Mouse (Mus musculus) spleen, adult 2 months (tissue): ENCODE measurements around the gene Rad51b.

Experiments used
- CTCF ChIP-seq: fragments of 200-500 bp; IDR thresholded peaks from 2 replicates; pipeline ENCODE4 v1.5.1; 2011; ENCODE audit warnings: mild to moderate bottlenecking, inconsistent platforms; ENCODE audit not compliant: insufficient read depth, insufficient read length, insufficient replicate concordance; ENCODE audit errors: extremely low read depth
- POLR2A ChIP-seq: fragments of 200-500 bp; IDR thresholded peaks from 2 replicates; pipeline ENCODE4 v1.6.1; 2011; ENCODE audit warnings: low read depth, low read length, inconsistent platforms

DNA sequence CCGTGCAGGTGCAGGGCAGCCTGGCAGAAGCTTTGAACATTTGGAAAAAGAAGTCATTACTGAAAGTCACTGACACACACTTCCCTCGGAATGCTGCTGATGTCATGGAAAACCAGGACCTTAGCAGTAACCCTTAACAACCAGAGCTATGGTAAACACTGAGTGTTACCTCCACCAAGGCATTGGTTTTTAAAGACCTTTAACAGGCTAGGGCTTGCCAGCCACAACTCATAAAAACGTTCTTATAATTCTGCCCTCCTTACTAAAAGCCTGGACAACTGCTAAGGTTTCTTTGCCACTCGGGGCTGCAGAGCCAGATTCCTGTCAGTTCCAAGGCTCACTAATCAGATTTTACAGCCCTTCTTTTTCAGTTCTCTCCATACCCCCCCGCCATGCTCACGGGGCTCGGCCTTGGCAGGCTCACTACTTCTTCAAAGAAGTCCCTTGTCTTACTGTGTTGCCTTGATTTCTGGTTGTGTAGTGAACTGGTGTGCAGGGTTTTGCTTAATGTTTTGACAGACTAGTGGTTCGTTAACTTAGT lies 210.1 kb downstream of the Rad51b start:
- TF ChIP-seq POLR2A, result no peak
- no peak for TF ChIP-seq CTCF
